Mouse (Mus musculus): Measurements from ENCODE around the gene Chit1. TPM values are rescaled to one million over a fixed set of nuclear protein-coding genes. Genes with fewer than 3 reads are reported as not detected.

Chit1 gene
- total and polyA plus RNA-seq, 3 experiments, result not detected

DNA sequence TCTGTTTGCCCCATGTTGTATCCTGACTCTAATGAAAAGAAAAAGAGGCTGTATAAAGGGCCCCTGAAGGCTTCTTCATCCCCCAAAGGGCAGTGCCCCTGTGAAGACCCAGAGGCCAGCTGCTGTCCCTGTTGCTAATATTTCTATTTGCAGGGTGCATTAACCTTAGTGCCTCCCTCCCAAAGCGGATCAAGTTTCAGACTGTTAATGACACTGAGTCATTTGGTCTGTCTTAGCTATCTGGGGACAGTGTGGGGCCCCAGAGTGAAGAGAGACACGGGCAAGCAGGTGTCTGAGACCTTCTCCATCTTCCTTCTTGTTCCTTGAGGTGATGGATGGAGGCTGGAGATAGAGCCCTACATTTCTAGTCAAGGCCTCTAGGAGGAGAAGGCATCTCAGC is 84.1 kb downstream of the Chit1 start:
- Histone ChIP-seq H3K4me3 (ENCODE audit: control insufficient read depth in 1 of 2, insufficient read depth in 1 of 2, low read depth in 2 of 2, low read length in 2 of 2) (no peak overlapping the region), H3K79me2 (ENCODE audit: control insufficient read depth, insufficient read depth, low read length, poor library complexity) (no peaks in the 10 kb centered on the region), H3K27me3 (ENCODE audit: control insufficient read depth in 1 of 2, insufficient read depth in 2 of 2, low read length in 2 of 2) (no peaks in the 10 kb centered on the region), H3K9me3 (replicated peaks; ENCODE audit: insufficient read depth, low read length) (no peaks in the 10 kb centered on the region), H3K27ac (ENCODE audit: control insufficient read depth, low read depth, low read length) (no peak overlapping the region), H3K4me1 (ENCODE audit: control insufficient read depth in 1 of 2, insufficient read depth in 2 of 2, low read length in 2 of 2) (peaks cover 0 to 13% of the 10 kb centered on the region in 2 experiments; a peak in 2 of 4 replicates), H3K9ac (ENCODE audit: control insufficient read depth, low read depth, low read length, poor library complexity, severe bottlenecking) (no peak overlapping the region), H3K36me3 (ENCODE audit: control insufficient read depth in 1 of 2, insufficient read depth in 2 of 2, low read length in 2 of 2) (peaks cover 0 to 4% of the 10 kb centered on the region in 2 experiments; a peak in 1 of 4 replicates)
- TF ChIP-seq CTCF (IDR thresholded peaks at IDR 0.05 in 2 of 3, conservative IDR thresholded peaks at IDR 0.05 in 1 of 3; ENCODE audit: control insufficient read depth in 1 of 3, insufficient read depth in 1 of 3, low read depth in 2 of 3, low read length in 3 of 3, poor library complexity in 1 of 3, severe bottlenecking in 1 of 3), result no peak
- TF ChIP-seq MEF2A (IDR thresholded peaks at IDR 0.05; ENCODE audit: extremely low read depth, insufficient replicate concordance, low read depth, low read length, poor library complexity, severe bottlenecking), result no peak
- TF ChIP-seq MYB (IDR thresholded peaks at IDR 0.05; ENCODE audit: low read depth, low read length), result no peak
- no peak for TF ChIP-seq TCF12 (IDR thresholded peaks at IDR 0.05; ENCODE audit: low read depth, low read length)
- no peak for TF ChIP-seq SIN3A (IDR thresholded peaks at IDR 0.05; ENCODE audit: low read length)
- no peak for TF ChIP-seq RAD21 (IDR thresholded peaks at IDR 0.05; ENCODE audit: low read depth, low read length)
- TF ChIP-seq GABPA (IDR thresholded peaks at IDR 0.05; ENCODE audit: low read depth, low read length), result no peak
- no peak for TF ChIP-seq TBP (IDR thresholded peaks at IDR 0.05; ENCODE audit: low read depth, low read length)
- TF ChIP-seq MAZ (IDR thresholded peaks at IDR 0.05; ENCODE audit: low read depth, low read length), result no peak
- TF ChIP-seq BHLHE40 (IDR thresholded peaks at IDR 0.05; ENCODE audit: borderline replicate concordance, low read depth, low read length), result no peak
- no peak for TF ChIP-seq JUND (IDR thresholded peaks at IDR 0.05; ENCODE audit: low read depth, low read length)
- TF ChIP-seq ZC3H11A (IDR thresholded peaks at IDR 0.05; ENCODE audit: low read depth, low read length), result no peak
- TF ChIP-seq USF1 (IDR thresholded peaks at IDR 0.05; ENCODE audit: low read depth, low read length), result no peak
- TF ChIP-seq MXI1 (IDR thresholded peaks at IDR 0.05; ENCODE audit: low read depth, low read length), result no peak
- TF ChIP-seq ETS1 (IDR thresholded peaks at IDR 0.05; ENCODE audit: low read depth, low read length), result no peak
- no peak for TF ChIP-seq MAX (IDR thresholded peaks at IDR 0.05; ENCODE audit: low read length)
- DNase-seq (ENCODE audit: low read depth, low spot score), result no peak

DNA sequence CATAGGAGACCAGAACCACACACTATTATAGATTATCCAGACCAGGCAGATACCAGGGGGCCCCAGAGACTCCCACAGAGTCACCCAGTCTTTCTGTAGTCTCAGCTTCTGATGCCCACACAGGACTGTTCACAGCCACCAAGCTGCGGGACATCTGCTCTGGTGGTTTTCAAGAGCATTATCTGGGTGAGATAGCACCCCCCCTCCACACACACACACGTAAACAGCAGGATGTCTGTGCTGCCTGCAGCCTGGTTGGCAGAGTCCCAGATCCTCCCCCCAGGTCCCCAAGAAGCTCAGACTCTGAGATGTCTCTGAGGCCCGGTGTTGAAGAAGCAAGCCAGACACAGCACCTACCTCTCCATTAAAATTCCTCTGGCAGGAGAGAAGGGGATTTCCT is 84.5 kb downstream of the Chit1 start:
- H3K4me3 ChIP-seq (ENCODE audit: control insufficient read depth in 1 of 2, insufficient read depth in 1 of 2, low read depth in 2 of 2, low read length in 2 of 2), result no peak overlapping the region
- no peaks in the 10 kb centered on the region for H3K27me3 ChIP-seq (ENCODE audit: control insufficient read depth in 1 of 2, insufficient read depth in 2 of 2, low read length in 2 of 2)
- peaks cover 0 to 13% of the 10 kb centered on the region in 2 experiments; a peak in 2 of 4 replicates for H3K4me1 ChIP-seq (ENCODE audit: control insufficient read depth in 1 of 2, insufficient read depth in 2 of 2, low read length in 2 of 2)
- no peaks in the 10 kb centered on the region for H3K9me3 ChIP-seq (replicated peaks; ENCODE audit: insufficient read depth, low read length)
- no peak overlapping the region for H3K27ac ChIP-seq (ENCODE audit: control insufficient read depth, low read depth, low read length)
- H3K9ac ChIP-seq (ENCODE audit: control insufficient read depth, low read depth, low read length, poor library complexity, severe bottlenecking), result 0 out of 2 replicates have a peak overlapping the region, but pooled peaks have one; percentile 10
- DNase-seq (ENCODE audit: low read depth, low spot score), result peak; percentile 75
- H3K79me2 ChIP-seq (ENCODE audit: control insufficient read depth, insufficient read depth, low read length, poor library complexity), result no peaks in the 10 kb centered on the region
- H3K36me3 ChIP-seq (ENCODE audit: control insufficient read depth in 1 of 2, insufficient read depth in 2 of 2, low read length in 2 of 2), result peaks cover 0 to 4% of the 10 kb centered on the region in 2 experiments; a peak in 1 of 4 replicates
- TF ChIP-seq ZC3H11A (IDR thresholded peaks at IDR 0.05; ENCODE audit: low read depth, low read length), result no peak
- TF ChIP-seq MAZ (IDR thresholded peaks at IDR 0.05; ENCODE audit: low read depth, low read length), result no peak
- TF ChIP-seq RCOR1 (IDR thresholded peaks at IDR 0.05; ENCODE audit: low read depth, low read length), result no peak
- no peak for TF ChIP-seq SIN3A (IDR thresholded peaks at IDR 0.05; ENCODE audit: low read length)
- 0 out of 2 replicates have a peak, but pooled peaks have one; percentile 32 for TF ChIP-seq ETS1 (IDR thresholded peaks at IDR 0.05; ENCODE audit: low read depth, low read length)
- no peak for TF ChIP-seq MYB (IDR thresholded peaks at IDR 0.05; ENCODE audit: low read depth, low read length)
- peak; percentile 66 for TF ChIP-seq GATA1 (IDR thresholded peaks at IDR 0.05; ENCODE audit: low read depth, low read length)
- no peak for TF ChIP-seq NRF1 (IDR thresholded peaks at IDR 0.05; ENCODE audit: insufficient read depth, low read depth, low read length, poor library complexity, severe bottlenecking)
- peak; percentile 51; the same call in 1 of the 2 replicates for TF ChIP-seq TCF12 (IDR thresholded peaks at IDR 0.05; ENCODE audit: low read depth, low read length)
- TF ChIP-seq MYC (IDR thresholded peaks at IDR 0.05; ENCODE audit: low read depth, low read length), result no peak
- TF ChIP-seq POLR2A (IDR thresholded peaks at IDR 0.05; ENCODE audit: control insufficient read depth in 1 of 2, insufficient read depth in 1 of 2, low read depth in 1 of 2, low read length in 2 of 2, poor library complexity in 1 of 2), result no peak
- TF ChIP-seq USF2 (IDR thresholded peaks at IDR 0.05; ENCODE audit: borderline replicate concordance in 1 of 2, insufficient read depth in 1 of 2, low read depth in 1 of 2, low read length in 2 of 2), result no peak
- no peak for TF ChIP-seq GABPA (IDR thresholded peaks at IDR 0.05; ENCODE audit: low read depth, low read length)
- TF ChIP-seq HCFC1 (IDR thresholded peaks at IDR 0.05; ENCODE audit: low read depth, low read length), result no peak
- peak in 1 of 2 experiments; percentile 58; a peak in 3 of 4 replicates for TF ChIP-seq EP300 (IDR thresholded peaks at IDR 0.05; ENCODE audit: low read depth in 1 of 2, low read length in 2 of 2)
- TF ChIP-seq MXI1 (IDR thresholded peaks at IDR 0.05; ENCODE audit: low read depth, low read length), result no peak
- no peak for TF ChIP-seq MAX (IDR thresholded peaks at IDR 0.05; ENCODE audit: low read length)
- TF ChIP-seq CHD1 (IDR thresholded peaks at IDR 0.05; ENCODE audit: low read depth, low read length), result no peak
- TF ChIP-seq TAL1 (IDR thresholded peaks at IDR 0.05; ENCODE audit: low read length), result no peak
- TF ChIP-seq MAFK (IDR thresholded peaks at IDR 0.05; ENCODE audit: borderline replicate concordance, low read depth, low read length), result no peak
- no peak for TF ChIP-seq BHLHE40 (IDR thresholded peaks at IDR 0.05; ENCODE audit: borderline replicate concordance, low read depth, low read length)
- TF ChIP-seq TBP (IDR thresholded peaks at IDR 0.05; ENCODE audit: low read depth, low read length), result no peak
- TF ChIP-seq UBTF (IDR thresholded peaks at IDR 0.05; ENCODE audit: borderline replicate concordance, insufficient read depth, low read depth, low read length), result no peak

Measured in MEL (cell line).